Mouse (Mus musculus): ENCODE data around the gene Nxn.

Nxn gene

GRCm38 (mm10) chr11:76398798-76399586 is at the start of gene Nxn:
Nxn (minus strand) TSS chr11:76399140.
- peak; percentile 89 for DNase-seq (ENCODE audit: low spot score)

GRCm38 (mm10) chr11:76446251-76446650 is 47.3 kb upstream of the Nxn start:
- no peak for DNase-seq (ENCODE audit: low spot score)

GRCm38 (mm10) chr11:76445459-76445858 is 46.5 kb upstream of the Nxn start:
- no peak for DNase-seq (ENCODE audit: low spot score)

GRCm38 (mm10) chr11:76439666-76440065 is 40.7 kb upstream of the Nxn start:
- no peak for DNase-seq (ENCODE audit: low spot score)

- DNase-seq (ENCODE audit: low spot score): no peak
These were observed 38.0 kb upstream of the Nxn start for GRCm38 (mm10) chr11:76436864-76437437.

- DNase-seq (ENCODE audit: low spot score): no peak
These were observed 37.1 kb upstream of the Nxn start for GRCm38 (mm10) chr11:76436009-76436408.

- DNase-seq (ENCODE audit: low spot score): no peak
These were observed 31.2 kb upstream of the Nxn start for GRCm38 (mm10) chr11:76429966-76430631.

GRCm38 (mm10) chr11:76429556-76429955 is 30.6 kb upstream of the Nxn start:
- no peak for DNase-seq (ENCODE audit: low spot score)

GRCm38 (mm10) chr11:76429046-76429445 is 30.1 kb upstream of the Nxn start:
- no peak for DNase-seq (ENCODE audit: low spot score)

- no peak for DNase-seq (ENCODE audit: low spot score)
These were observed 28.8 kb upstream of the Nxn start for GRCm38 (mm10) chr11:76427781-76428180.

GRCm38 (mm10) chr11:76425749-76426148 is 26.8 kb upstream of the Nxn start:
- no peak for DNase-seq (ENCODE audit: low spot score)

- no peak for DNase-seq (ENCODE audit: low spot score)
These were observed 22.0 kb upstream of the Nxn start for GRCm38 (mm10) chr11:76420896-76421295.

GRCm38 (mm10) chr11:76419179-76419578 is 20.2 kb upstream of the Nxn start:
- DNase-seq (ENCODE audit: low spot score): no peak

- DNase-seq (ENCODE audit: low spot score): no peak
These were observed 19.5 kb upstream of the Nxn start for GRCm38 (mm10) chr11:76418423-76418822.

- DNase-seq (ENCODE audit: low spot score): no peak
These were observed 17.0 kb upstream of the Nxn start for GRCm38 (mm10) chr11:76415985-76416384.

- DNase-seq (ENCODE audit: low spot score): no peak
These were observed 16.1 kb upstream of the Nxn start for GRCm38 (mm10) chr11:76415001-76415400.

GRCm38 (mm10) chr11:76413202-76413601 is 14.3 kb upstream of the Nxn start:
- DNase-seq (ENCODE audit: low spot score): no peak

GRCm38 (mm10) chr11:76410826-76411225 is 11.9 kb upstream of the Nxn start:
- peak; percentile 34 for DNase-seq (ENCODE audit: low spot score)

- DNase-seq (ENCODE audit: low spot score): peak; percentile 91
These were observed 8.0 kb upstream of the Nxn start, which contains the start of gene Timm22 for GRCm38 (mm10) chr11:76406702-76407583. Timm22 (plus strand) TSS chr11:76406952.

GRCm38 (mm10) chr11:76405626-76406264 is 6.8 kb upstream of the Nxn start:
- DNase-seq (ENCODE audit: low spot score): no peak

- no peak for DNase-seq (ENCODE audit: low spot score)
These were observed 6.2 kb upstream of the Nxn start for GRCm38 (mm10) chr11:76405113-76405512.

GRCm38 (mm10) chr11:76401398-76401797 is 2.5 kb upstream of the Nxn start:
- DNase-seq (ENCODE audit: low spot score): no peak
